Mouse (Mus musculus) liver, embryonic 14.5 days (tissue): ENCODE measurements around the gene Zfp536.

Source experiments
- CTCF ChIP-seq: IDR thresholded peaks from 2 replicates; pipeline ENCODE4 v1.5.1; 2016; ENCODE audit warnings: antibody characterized with exemption, low read depth, control low read depth
- EP300 ChIP-seq: IDR thresholded peaks from 2 replicates; pipeline ENCODE4 v1.6.1; 2016; ENCODE audit warnings: antibody characterized with exemption, low read depth

DNA sequence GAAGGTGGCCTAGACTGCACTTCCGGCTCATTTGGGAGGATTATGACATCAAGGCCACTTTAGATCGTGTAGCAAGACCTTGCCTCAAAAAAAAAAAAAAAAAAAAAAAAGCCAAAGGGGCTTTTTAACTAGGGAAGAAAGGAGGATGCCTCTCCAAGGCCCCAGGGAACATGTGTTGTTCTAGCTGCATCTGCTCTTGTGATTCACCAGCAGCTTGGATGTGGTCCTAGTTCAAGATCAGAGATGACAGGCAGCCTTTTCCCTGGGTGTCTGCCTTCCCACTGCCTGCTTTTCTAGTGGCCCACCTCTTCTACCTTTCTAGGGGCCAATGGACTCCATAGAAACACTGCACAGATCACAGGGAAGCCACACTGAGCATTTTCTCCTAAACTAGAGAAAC is 350.5 kb downstream of the Zfp536 start:
- no peak for TF ChIP-seq CTCF
- TF ChIP-seq EP300: no peak
